Mouse (Mus musculus) cerebellum, postnatal 4 days (tissue): ENCODE results near the gene Camsap3.

Experiments used
- DNase-seq, 2 experiments: peaks; one replicate each; pipeline ENCODE4 v3.0.0; 2022; ENCODE audit warnings: low spot score in 2 of 2, mixed read lengths in 1 of 2

Camsap3 gene

GRCm38 (mm10) chr8:3600401-3600800 lies 13.3 kb downstream of the Camsap3 start:
- DNase-seq = no peak

- DNase-seq = no peak
These were observed 16.3 kb downstream of the Camsap3 start for GRCm38 (mm10) chr8:3603439-3603838.

- DNase-seq = no peak
These were observed 19.5 kb downstream of the Camsap3 start for GRCm38 (mm10) chr8:3606593-3606992.

- DNase-seq = no peak
These were observed 20.7 kb downstream of the Camsap3 start for GRCm38 (mm10) chr8:3607822-3608221.

GRCm38 (mm10) chr8:3609046-3609815 lies 22.1 kb downstream of the Camsap3 start:
- no peak for DNase-seq

GRCm38 (mm10) chr8:3609816-3610150 lies 22.7 kb downstream of the Camsap3 start:
- DNase-seq = no peak

- DNase-seq = peak; percentile 97 to 98
These were observed 34.3 kb downstream of the Camsap3 start, which contains the start of the genes Xab2 and Pet100 for GRCm38 (mm10) chr8:3621199-3621970. Gene Xab2, minus strand, starts transcription at chr8:3621316. Gene Pet100, plus strand, starts transcription at chr8:3621548.

GRCm38 (mm10) chr8:3622119-3622518 lies 35.0 kb downstream of the Camsap3 start:
- no peak for DNase-seq

- no peak for DNase-seq
These were observed 38.4 kb downstream of the Camsap3 start, which contains the start of gene Pcp2 for GRCm38 (mm10) chr8:3625445-3625844. Gene Pcp2, minus strand, starts transcription at chr8:3625545.

GRCm38 (mm10) chr8:3626971-3627370 lies 39.9 kb downstream of the Camsap3 start:
- DNase-seq = no peak

- DNase-seq = no peak
These were observed 40.9 kb downstream of the Camsap3 start for GRCm38 (mm10) chr8:3628014-3628413.

- no peak for DNase-seq
These were observed 43.8 kb downstream of the Camsap3 start, which contains the start of gene Stxbp2 for GRCm38 (mm10) chr8:3630647-3631477. Gene Stxbp2, plus strand, starts transcription at chr8:3630955.

- no peak for DNase-seq
These were observed 44.4 kb downstream of the Camsap3 start for GRCm38 (mm10) chr8:3631478-3631875.

- DNase-seq = no peak
These were observed 58.7 kb downstream of the Camsap3 start for GRCm38 (mm10) chr8:3645804-3646203.

- DNase-seq = no peak
These were observed 59.9 kb downstream of the Camsap3 start for GRCm38 (mm10) chr8:3646824-3647531.

- DNase-seq = no peak
These were observed 60.5 kb downstream of the Camsap3 start for GRCm38 (mm10) chr8:3647561-3647960.

- no peak for DNase-seq
These were observed 61.2 kb downstream of the Camsap3 start for GRCm38 (mm10) chr8:3648268-3648667.

GRCm38 (mm10) chr8:3648990-3649389 lies 61.9 kb downstream of the Camsap3 start:
- DNase-seq = no peak

- DNase-seq = no peak
These were observed 65.8 kb downstream of the Camsap3 start for GRCm38 (mm10) chr8:3652845-3653244.

GRCm38 (mm10) chr8:3654726-3655508 lies 67.8 kb downstream of the Camsap3 start:
- no peak for DNase-seq
